Mouse (Mus musculus): ENCODE data around the gene Pola1. TPM values are rescaled to one million over a fixed set of nuclear protein-coding genes. Genes with fewer than 3 reads are reported as not detected.
A peak's percentile ranks its signal among the peaks of the same experiment; 100 is the strongest.

Pola1 gene
- total and polyA plus RNA-seq, 3 experiments: 29.3 to 38.0 (median 29.6) TPM

- Histone ChIP-seq H3K27me3 (replicated peaks) (peaks cover 2% of the 10 kb centered on the region), H3K4me3 (replicated peaks in 1 of 3; ENCODE audit: low read depth in 2 of 3, low read length in 2 of 3, poor library complexity in 1 of 3) (peak overlapping the region; percentile 17 to 30 (median 29)), H3K79me2 (replicated peaks; ENCODE audit: control insufficient read depth, extremely low read depth, insufficient read depth, poor library complexity, severe bottlenecking) (no peaks in the 10 kb centered on the region), H3K4me1 (ENCODE audit: control insufficient read depth in 1 of 2, insufficient read depth in 2 of 2) (no peaks in the 10 kb centered on the region), H3K27ac (ENCODE audit: insufficient read depth, low read depth) (no peak overlapping the region), H3K9me3 (replicated peaks; ENCODE audit: low read length) (no peaks in the 10 kb centered on the region), H3K4me2 (ENCODE audit: insufficient read depth, low read depth, poor library complexity, severe bottlenecking) (peak overlapping the region; percentile 51), H3K9ac (ENCODE audit: insufficient read depth, low read depth) (0 out of 2 replicates have a peak overlapping the region, but pooled peaks have one; percentile 6), H3K36me3 (replicated peaks in 1 of 2; ENCODE audit: control insufficient read depth in 1 of 2, insufficient read depth in 1 of 2, low read length in 1 of 2) (no peaks in the 10 kb centered on the region)
- TF ChIP-seq ZKSCAN1 (IDR thresholded peaks at IDR 0.05; ENCODE audit: borderline replicate concordance, low read depth, low read length) (no peak), RAD21 (IDR thresholded peaks at IDR 0.05; ENCODE audit: low read depth, low read length) (peak; percentile 55), SMC3 (IDR thresholded peaks at IDR 0.05; ENCODE audit: low read depth, low read length) (peak; percentile 52), CTCF (conservative IDR thresholded peaks at IDR 0.05 in 1 of 2, IDR thresholded peaks at IDR 0.05 in 1 of 2; ENCODE audit: low read depth in 2 of 2, low read length in 2 of 2) (peak; percentile 48 to 72)
- peak; percentile 33 for DNase-seq (ENCODE audit: extremely low read depth)
- in situ Hi-C loops (cut with MboI; ENCODE audit: low pct_ligation_motif_present, low pct_unique_long_range_greater_than_20kb, low sequenced_read_pairs): loop anchor here (10.0 kb wide), 1 partner anchor 204 kb away; no protein-coding TSS in a partner anchor
- dilution Hi-C loops (cut with MboI; ENCODE audit: extremely low pct_ligation_motif_present, extremely low pct_unique_long_range_greater_than_20kb, low sequenced_read_pairs): no loop called here
These were observed 350.8 kb downstream of the Pola1 start for GRCm38 (mm10) chrX:93281028-93281723.

GRCm38 (mm10) chrX:93279940-93280339 lies 352.0 kb downstream of the Pola1 start:
- Histone ChIP-seq H3K4me2 (ENCODE audit: insufficient read depth, low read depth, poor library complexity, severe bottlenecking) (no peak overlapping the region), H3K27me3 (replicated peaks) (no peaks in the 10 kb centered on the region), H3K9ac (ENCODE audit: insufficient read depth, low read depth) (no peak overlapping the region), H3K79me2 (replicated peaks; ENCODE audit: control insufficient read depth, extremely low read depth, insufficient read depth, poor library complexity, severe bottlenecking) (no peaks in the 10 kb centered on the region), H3K9me3 (replicated peaks; ENCODE audit: low read length) (no peaks in the 10 kb centered on the region), H3K4me3 (replicated peaks in 1 of 3; ENCODE audit: low read depth in 2 of 3, low read length in 2 of 3, poor library complexity in 1 of 3) (no peak overlapping the region), H3K4me1 (ENCODE audit: control insufficient read depth in 1 of 2, insufficient read depth in 2 of 2) (no peaks in the 10 kb centered on the region), H3K27ac (ENCODE audit: insufficient read depth, low read depth) (no peak overlapping the region), H3K36me3 (replicated peaks in 1 of 2; ENCODE audit: control insufficient read depth in 1 of 2, insufficient read depth in 1 of 2, low read length in 1 of 2) (no peaks in the 10 kb centered on the region)
- dilution Hi-C loops (cut with MboI; ENCODE audit: extremely low pct_ligation_motif_present, extremely low pct_unique_long_range_greater_than_20kb, low sequenced_read_pairs): no loop called here
- TF ChIP-seq USF1 (IDR thresholded peaks at IDR 0.05; ENCODE audit: low read depth, low read length) (no peak), USF2 (conservative IDR thresholded peaks at IDR 0.05; ENCODE audit: low read depth, low read length) (no peak), ZMIZ1 (IDR thresholded peaks at IDR 0.05; ENCODE audit: low read depth, low read length) (no peak), TCF12 (IDR thresholded peaks at IDR 0.05; ENCODE audit: low read depth, low read length) (no peak), CHD1 (IDR thresholded peaks at IDR 0.05; ENCODE audit: low read depth, low read length) (no peak), MYC (IDR thresholded peaks at IDR 0.05; ENCODE audit: low read depth, low read length) (no peak), NELFE (IDR thresholded peaks at IDR 0.05; ENCODE audit: low read depth, low read length) (no peak), ZNF384 (IDR thresholded peaks at IDR 0.05; ENCODE audit: low read depth, low read length) (no peak), UBTF (IDR thresholded peaks at IDR 0.05; ENCODE audit: low read depth, low read length) (no peak), RCOR1 (conservative IDR thresholded peaks at IDR 0.05; ENCODE audit: low read depth, low read length) (no peak), E2F4 (IDR thresholded peaks at IDR 0.05; ENCODE audit: insufficient replicate concordance, low read depth, low read length) (no peak), GABPA (IDR thresholded peaks at IDR 0.05; ENCODE audit: insufficient replicate concordance, low read depth, low read length) (no peak), POLR2A (IDR thresholded peaks at IDR 0.05; ENCODE audit: low read depth, low read length) (no peak), ZC3H11A (IDR thresholded peaks at IDR 0.05; ENCODE audit: low read depth, low read length) (no peak), MAZ (IDR thresholded peaks at IDR 0.05; ENCODE audit: low read depth, low read length) (no peak), CHD2 (IDR thresholded peaks at IDR 0.05; ENCODE audit: low read length) (no peak), ETS1 (conservative IDR thresholded peaks at IDR 0.05; ENCODE audit: low read depth, low read length) (no peak), PAX5 (IDR thresholded peaks at IDR 0.05; ENCODE audit: low read length) (no peak)
- in situ Hi-C loops (cut with MboI; ENCODE audit: low pct_ligation_motif_present, low pct_unique_long_range_greater_than_20kb, low sequenced_read_pairs): loop anchor here (10.0 kb wide), 1 partner anchor 205 kb away; no protein-coding TSS in a partner anchor
- DNase-seq (ENCODE audit: extremely low read depth): no peak
